Mouse (Mus musculus) embryonic facial prominence, embryonic 10.5 days (tissue): ENCODE measurements around the gene Noc2l. TPM values are rescaled to one million over a fixed set of nuclear protein-coding genes. Genes with fewer than 3 reads are reported as not detected.

Source experiments
- DNase-seq: peaks from one replicate; pipeline ENCODE4 v3.0.0-alpha.2; 2017; ENCODE audit warnings: low spot score
- H3K27ac ChIP-seq: fragments of 300-500 bp; sonication (generic); replicated peaks from 2 replicates; pipeline ENCODE4 v1.5.1; 2016; ENCODE audit warnings: mild to moderate bottlenecking
- H3K27me3 ChIP-seq: fragments of 300-500 bp; sonication (generic); replicated peaks from 2 replicates; pipeline ENCODE4 v1.6.1; 2016; ENCODE audit warnings: low read depth, mild to moderate bottlenecking; ENCODE audit not compliant: poor library complexity, severe bottlenecking
- H3K36me3 ChIP-seq: fragments of 300-500 bp; sonication (generic); replicated peaks from 2 replicates; pipeline ENCODE4 v1.6.1; 2016; ENCODE audit warnings: mild to moderate bottlenecking, moderate library complexity
- H3K4me1 ChIP-seq: fragments of 300-500 bp; sonication (generic); 2 replicates; pipeline ENCODE4 v1.6.1; 2016
- H3K4me3 ChIP-seq: fragments of 300-500 bp; sonication (generic); 2 replicates; pipeline ENCODE4 v1.5.1; 2016; ENCODE audit warnings: mild to moderate bottlenecking, moderate library complexity
- H3K9me3 ChIP-seq: fragments of 300-500 bp; sonication (generic); 2 replicates; pipeline ENCODE4 v1.6.1; 2016; ENCODE audit warnings: mild to moderate bottlenecking
- WGBS: fragments of 180-500 bp; shearing (Covaris S2); methylation state at CpG from one replicate; pipeline ENCODE4 v1.1.7; 2016; 5-methylcytosine and 5-hydroxymethylcytosine counted together
- polyA plus RNA-seq: library from polyadenylated mRNA; unstranded; fragments of >200 nt; fragmentation: Nextera tagmentation; extraction: Ambion mirVana; gene quantifications from 2 replicates; pipeline ENCODE4 v1.2.1, GENCODE M21; 2016

Gene Noc2l
- 110 and 120 TPM in 2 replicates for polyA plus RNA-seq

DNA sequence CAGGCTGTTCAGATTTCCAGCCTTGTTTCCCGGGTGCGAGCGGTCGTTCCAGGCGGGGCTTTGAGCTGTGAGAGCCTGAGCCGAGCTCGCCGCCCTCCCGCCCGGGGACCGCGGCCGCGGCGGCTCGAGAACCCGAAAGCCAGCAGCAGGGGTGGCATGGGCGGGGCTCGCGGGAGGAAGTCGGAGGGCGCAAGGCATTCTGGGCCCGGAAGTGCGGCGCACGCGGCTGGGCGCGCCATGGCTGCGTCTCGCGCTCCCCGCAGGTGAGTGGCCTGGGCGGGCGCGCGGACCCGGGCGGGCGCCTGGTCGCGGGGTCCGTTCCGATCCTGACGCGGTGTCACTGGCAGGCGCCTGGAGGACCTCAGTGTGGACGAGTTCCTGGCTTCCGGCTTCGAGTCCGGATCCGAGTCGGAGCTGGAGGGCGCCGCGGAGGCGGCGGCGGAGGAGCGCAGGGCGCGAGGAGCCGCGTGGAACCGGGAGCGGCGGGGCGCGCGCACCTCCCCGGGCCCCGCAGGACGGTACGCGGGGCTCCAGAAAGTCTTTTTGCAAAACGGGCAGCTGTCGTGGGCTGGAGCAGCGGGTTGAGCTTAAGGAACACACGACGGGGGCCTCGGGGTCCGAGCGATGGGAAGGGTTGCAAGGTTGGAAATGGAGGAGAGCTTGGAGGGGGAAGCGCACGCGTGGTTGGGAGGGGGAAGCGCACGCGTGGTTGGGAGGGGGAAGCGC lies at the start of gene Noc2l:
Noc2l (plus strand) TSS at position 203 of the 726 bp plus-strand sequence.
- Histone ChIP-seq H3K4me3 (peak within 1 kb of the TSS; percentile 74), H3K36me3 (peaks cover 65% of the 10 kb centered on the region), H3K27ac (peak within 1 kb of the TSS; percentile 91), H3K27me3 (no peaks in the 10 kb centered on the region), H3K4me1 (peaks cover 21% of the 10 kb centered on the region), H3K9me3 (no peaks in the 10 kb centered on the region)
- peak; percentile 96 for DNase-seq
- WGBS, result under 1% methylated on average over 90 of the region's 90 CpGs

DNA sequence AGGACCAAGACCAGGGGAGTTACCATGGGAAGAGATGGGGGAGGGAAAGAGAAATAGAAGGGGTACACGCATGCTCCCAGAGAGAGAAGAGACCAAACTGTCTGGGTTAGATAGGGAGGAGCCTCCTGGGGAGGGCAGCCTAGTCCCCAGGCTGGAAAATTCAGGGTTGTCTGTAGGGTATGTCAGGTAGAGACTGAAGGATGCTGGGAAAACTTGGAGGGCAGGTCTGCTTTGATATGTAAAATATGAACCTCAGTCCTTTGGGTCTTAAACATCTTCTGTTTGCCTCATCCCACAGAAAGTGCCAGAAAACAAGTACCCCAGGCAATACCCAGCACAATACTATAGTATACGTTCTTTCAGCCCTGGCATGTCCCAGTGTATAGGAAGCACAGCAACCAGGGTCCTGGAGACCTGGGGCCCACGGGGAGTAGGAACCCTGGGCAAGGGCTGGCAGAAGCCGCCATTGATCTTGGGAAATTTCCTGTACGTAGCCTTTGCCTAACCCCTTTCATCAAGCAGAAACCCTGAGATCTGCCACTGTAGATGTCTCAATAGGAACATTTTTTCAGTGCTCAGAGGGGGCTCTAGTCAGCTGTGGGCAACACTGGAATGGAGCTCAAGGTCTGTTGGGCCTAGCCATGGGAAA lies 47.5 kb upstream of the Noc2l start:
- DNase-seq, result no peak
- no peaks in the 10 kb centered on the region for H3K27me3 ChIP-seq
- peak overlapping the region; percentile 83 for H3K27ac ChIP-seq
- H3K4me3 ChIP-seq, result peak overlapping the region; percentile 37
- H3K4me1 ChIP-seq, result peaks cover 94% of the 10 kb centered on the region
- no peaks in the 10 kb centered on the region for H3K9me3 ChIP-seq
- peaks cover 68% of the 10 kb centered on the region for H3K36me3 ChIP-seq
- 42% methylated on average over 5 of the region's 5 CpGs for WGBS

DNA sequence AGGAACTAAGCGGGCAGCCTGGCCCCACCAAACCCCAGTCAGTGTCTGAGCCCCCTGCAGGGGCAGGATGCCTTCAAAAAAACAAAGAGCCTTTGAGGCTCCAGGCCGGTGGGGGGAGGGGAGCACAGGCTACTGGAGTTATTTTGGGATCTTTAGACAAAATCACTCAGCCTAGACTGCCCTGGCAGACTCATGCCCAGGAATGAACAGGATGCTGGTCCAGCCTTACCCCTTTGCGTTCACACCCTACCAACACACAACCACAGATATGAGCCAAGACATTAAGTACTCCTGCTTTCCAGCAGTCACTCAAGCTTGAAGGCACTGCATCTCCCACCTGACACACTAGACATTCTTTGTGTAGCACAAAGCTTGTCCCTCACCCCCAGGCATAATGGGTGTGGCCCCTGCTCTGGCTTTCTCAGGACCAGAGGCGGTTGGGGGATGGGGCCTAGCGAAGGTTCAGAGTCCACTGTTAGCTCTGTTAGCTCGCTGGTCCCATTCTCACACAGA lies 46.9 kb upstream of the Noc2l start:
- H3K4me1 ChIP-seq, result peaks cover 96% of the 10 kb centered on the region
- H3K36me3 ChIP-seq, result peaks cover 69% of the 10 kb centered on the region
- H3K4me3 ChIP-seq, result peak overlapping the region; percentile 37
- H3K27me3 ChIP-seq, result no peaks in the 10 kb centered on the region
- no peaks in the 10 kb centered on the region for H3K9me3 ChIP-seq
- H3K27ac ChIP-seq, result peak overlapping the region; percentile 83
- WGBS, result 8% methylated on average over 6 of the region's 6 CpGs
- DNase-seq, result peak; percentile 73

DNA sequence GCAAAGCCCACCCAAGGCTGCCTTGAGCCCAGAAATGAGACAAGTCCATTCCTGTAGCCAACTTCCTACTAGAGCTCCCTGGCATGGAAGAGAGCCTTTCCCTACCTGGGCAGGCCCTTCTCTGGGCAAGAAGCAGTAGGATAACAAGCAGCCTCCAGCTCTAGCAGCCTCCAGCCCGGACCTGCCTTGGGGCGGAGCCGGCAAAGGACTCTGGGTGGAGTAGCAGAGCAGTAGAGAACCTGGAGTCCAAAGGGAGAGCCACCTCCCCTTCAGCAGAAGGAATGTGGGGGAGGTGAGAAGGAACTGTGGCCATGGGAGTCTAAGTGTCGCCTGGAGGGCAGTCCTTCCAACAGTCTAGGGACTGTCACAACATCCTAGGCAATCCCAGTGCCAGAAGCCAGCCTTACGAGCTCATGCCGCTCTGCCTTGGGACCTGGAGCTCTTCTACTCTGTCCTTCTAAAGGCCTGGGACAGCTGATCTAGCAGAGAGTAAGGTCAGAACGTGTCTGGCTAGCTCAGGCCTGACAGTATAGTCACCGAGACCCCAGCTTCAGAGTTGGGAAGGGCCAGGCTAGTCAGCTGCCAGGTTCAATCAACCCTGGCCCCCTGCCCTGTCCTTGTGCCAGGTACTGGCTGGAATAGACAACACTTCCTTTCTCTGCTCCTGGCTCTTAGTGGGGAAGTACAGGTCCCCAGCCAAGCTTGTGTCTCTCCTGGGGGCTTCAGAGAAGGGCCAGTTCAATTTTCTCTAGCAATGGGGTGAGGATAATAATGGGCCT lies 43.2 kb upstream of the Noc2l start:
- WGBS, result 43% methylated on average over 8 of the region's 8 CpGs
- Histone ChIP-seq H3K4me3 (peak overlapping the region; percentile 84), H3K4me1 (peaks cover 89% of the 10 kb centered on the region), H3K36me3 (peaks cover 57% of the 10 kb centered on the region), H3K27ac (peak overlapping the region; percentile 62), H3K27me3 (peaks cover 14% of the 10 kb centered on the region; the same call in 1 of the 2 replicates), H3K9me3 (no peaks in the 10 kb centered on the region)
- DNase-seq, result no peak

DNA sequence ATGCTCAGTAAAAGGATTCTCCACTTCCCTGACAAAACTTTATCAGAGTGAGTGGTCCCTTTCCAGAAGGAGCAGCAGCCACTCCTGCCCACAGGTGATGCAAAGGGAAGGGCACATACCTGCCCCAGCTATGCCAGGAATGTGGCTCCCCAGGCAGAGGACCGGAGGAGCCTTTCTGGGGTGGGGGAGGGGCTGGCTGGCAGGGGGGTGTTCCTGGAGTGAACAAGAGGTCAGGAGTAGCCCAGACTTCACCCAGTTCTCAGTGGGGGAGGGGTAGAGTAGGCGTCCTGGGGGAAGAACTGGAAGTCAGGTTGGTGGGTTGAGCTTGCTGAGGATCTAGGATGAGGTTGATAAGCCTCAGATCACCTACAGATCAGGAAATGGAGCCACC lies 42.6 kb upstream of the Noc2l start:
- peaks cover 88% of the 10 kb centered on the region for H3K4me1 ChIP-seq
- H3K36me3 ChIP-seq, result peaks cover 57% of the 10 kb centered on the region
- no peaks in the 10 kb centered on the region for H3K9me3 ChIP-seq
- H3K27ac ChIP-seq, result peak overlapping the region; percentile 62; the same call in 1 of the 2 replicates
- H3K4me3 ChIP-seq, result peak overlapping the region; percentile 84
- DNase-seq, result peak; percentile 69
- 21% methylated on average over 2 of the region's 2 CpGs for WGBS
- H3K27me3 ChIP-seq, result peaks cover 14% of the 10 kb centered on the region; the same call in 1 of the 2 replicates

DNA sequence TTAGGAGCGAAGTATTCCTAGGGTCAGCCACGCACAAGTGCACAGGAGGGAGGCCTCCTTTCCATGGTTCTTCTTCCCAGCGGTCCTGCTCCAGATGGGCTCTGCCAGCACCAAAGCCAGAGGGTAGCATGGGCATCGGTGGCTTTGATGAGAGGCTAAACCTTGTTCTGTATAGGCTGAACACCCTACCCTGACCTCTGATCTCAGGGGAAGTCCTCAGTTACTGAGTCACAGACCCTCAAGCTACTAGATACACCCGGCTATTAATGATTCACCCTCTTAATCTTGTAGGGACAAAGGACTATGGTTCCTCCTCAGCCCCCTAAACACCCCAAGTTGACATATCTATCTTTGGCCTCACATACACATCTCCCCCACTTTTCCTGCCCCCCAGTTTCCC lies 41.9 kb upstream of the Noc2l start:
- Histone ChIP-seq H3K27ac (0 out of 2 replicates have a peak overlapping the region, but pooled peaks have one; percentile 35), H3K36me3 (peaks cover 57% of the 10 kb centered on the region), H3K27me3 (peaks cover 14% of the 10 kb centered on the region; the same call in 1 of the 2 replicates), H3K4me3 (peak overlapping the region; percentile 84), H3K4me1 (peaks cover 87% of the 10 kb centered on the region), H3K9me3 (no peaks in the 10 kb centered on the region)
- DNase-seq, result no peak
- 51% methylated on average over 5 of the region's 5 CpGs for WGBS

DNA sequence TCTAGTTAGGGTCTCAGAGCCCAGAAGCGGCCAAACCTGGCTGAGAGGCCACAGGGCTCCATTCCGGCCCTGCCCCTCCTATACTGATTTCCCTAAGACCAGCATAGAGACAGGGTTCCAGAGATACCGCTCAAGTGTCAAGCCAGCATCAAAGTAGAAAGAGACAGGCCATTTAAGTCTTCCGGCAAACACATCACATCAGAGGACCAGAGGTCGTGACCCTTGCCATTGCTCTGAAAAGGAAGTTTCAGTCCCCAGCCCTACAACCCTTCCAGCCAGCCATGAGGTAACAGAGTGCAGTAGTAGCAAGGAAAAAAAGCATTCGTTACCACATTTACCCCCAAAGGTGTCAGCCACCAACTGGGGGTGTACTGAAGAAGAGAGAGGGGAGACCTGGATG lies 41.5 kb upstream of the Noc2l start:
- Histone ChIP-seq H3K4me3 (peak overlapping the region; percentile 84), H3K4me1 (peaks cover 83% of the 10 kb centered on the region), H3K27ac (0 out of 2 replicates have a peak overlapping the region, but pooled peaks have one; percentile 35), H3K36me3 (peaks cover 57% of the 10 kb centered on the region), H3K27me3 (peaks cover 14% of the 10 kb centered on the region; the same call in 1 of the 2 replicates), H3K9me3 (no peaks in the 10 kb centered on the region)
- WGBS, result 14% methylated on average over 6 of the region's 6 CpGs
- no peak for DNase-seq

DNA sequence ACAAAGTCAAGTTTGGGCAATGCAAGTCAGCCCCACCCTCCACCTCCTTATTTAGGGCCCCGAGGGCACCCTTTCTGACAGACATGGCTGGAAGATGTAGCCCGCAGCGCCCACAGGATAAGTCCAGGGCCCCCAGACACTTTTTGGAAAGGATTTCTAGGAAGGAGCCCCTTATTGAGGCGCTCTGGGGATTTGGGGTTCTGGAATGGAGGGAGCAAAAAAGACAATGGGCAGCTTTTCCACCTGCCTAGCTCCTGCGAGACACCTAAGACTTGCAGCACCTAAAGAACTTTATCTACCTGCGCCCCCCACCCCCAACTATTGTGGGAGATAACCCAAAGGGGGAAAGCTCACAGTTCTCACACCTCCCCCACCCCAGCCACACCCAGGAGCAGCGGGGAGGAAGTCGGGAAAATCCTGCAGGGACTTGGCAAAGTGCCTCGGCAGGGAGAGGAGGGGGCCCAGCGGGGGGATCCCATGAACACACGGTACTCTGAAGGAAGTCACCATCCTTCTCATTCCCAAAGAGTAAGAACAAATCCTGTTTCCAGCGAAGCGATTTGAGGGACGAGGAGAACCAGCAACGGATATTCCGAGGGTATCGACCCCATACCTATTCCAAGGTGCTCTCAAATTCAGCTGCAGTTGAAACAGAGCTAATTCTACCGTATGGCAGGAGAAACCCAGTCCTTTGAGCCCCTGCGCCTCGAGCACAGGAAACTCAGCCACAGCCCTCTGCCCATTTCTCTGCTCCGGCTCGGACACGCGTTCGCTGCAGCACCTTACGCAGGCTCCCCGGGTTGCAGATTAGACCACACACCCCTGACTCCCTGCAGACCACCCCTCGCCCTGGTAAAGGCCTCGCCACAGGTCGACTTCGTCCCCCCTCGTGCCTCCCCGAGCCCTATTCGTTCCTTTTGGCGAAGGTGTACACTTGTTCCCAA lies 39.6 kb upstream of the Noc2l start:
- Histone ChIP-seq H3K9me3 (no peaks in the 10 kb centered on the region), H3K36me3 (peaks cover 43% of the 10 kb centered on the region), H3K4me3 (peak overlapping the region; percentile 84), H3K27ac (peak overlapping the region; percentile 96), H3K4me1 (peaks cover 64% of the 10 kb centered on the region), H3K27me3 (peaks cover 14% of the 10 kb centered on the region; the same call in 1 of the 2 replicates)
- WGBS, result 4% methylated on average over 35 of the region's 35 CpGs
- peak; percentile 58 for DNase-seq

DNA sequence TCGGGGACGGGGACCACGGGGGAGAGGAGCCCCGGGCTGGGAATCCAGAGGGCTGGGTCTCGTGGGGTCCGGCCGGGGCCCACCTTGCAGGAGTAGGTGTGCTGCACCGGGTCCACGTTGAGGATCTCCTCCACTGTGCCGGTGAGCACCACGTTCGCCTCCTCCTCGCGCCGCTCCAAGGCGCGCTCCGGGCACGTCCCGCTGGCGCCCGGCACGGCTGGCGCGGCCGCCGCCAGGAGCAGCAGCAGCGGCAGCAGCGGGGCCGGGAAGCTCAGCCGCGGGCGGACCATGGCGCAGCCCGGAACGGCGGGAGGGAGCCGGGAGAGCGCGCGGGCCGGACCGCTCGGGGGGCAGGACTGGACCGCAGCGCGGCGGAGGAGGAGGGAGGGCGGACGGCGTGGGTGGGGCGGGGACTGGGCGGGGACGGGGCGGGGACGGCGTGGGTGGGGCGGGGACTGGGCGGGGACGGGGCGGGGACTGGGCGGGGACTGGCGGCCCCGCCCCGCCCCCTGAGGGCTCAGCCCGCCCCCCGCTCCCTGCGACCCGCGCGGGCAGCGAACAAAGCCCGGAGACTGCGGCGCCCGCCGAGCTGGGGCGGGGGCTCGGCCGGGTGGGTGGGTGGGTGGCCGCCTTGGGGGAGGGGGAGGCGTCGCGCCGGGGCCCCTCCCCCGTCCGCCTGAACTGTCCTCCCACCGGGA lies 38.5 kb upstream of the Noc2l start, which contains the start of gene Agrn:
Agrn (minus strand) TSS at position 358 of the 698 bp plus-strand sequence.
- 1% methylated on average over 55 of the region's 88 CpGs for WGBS
- DNase-seq, result peak; percentile 94
- no peaks in the 10 kb centered on the region for H3K9me3 ChIP-seq
- H3K4me1 ChIP-seq, result peaks cover 54% of the 10 kb centered on the region
- H3K4me3 ChIP-seq, result peak within 1 kb of the TSS; percentile 84
- H3K27ac ChIP-seq, result peak within 1 kb of the TSS; percentile 96
- H3K27me3 ChIP-seq, result peaks cover 19% of the 10 kb centered on the region
- H3K36me3 ChIP-seq, result peaks cover 32% of the 10 kb centered on the region

DNA sequence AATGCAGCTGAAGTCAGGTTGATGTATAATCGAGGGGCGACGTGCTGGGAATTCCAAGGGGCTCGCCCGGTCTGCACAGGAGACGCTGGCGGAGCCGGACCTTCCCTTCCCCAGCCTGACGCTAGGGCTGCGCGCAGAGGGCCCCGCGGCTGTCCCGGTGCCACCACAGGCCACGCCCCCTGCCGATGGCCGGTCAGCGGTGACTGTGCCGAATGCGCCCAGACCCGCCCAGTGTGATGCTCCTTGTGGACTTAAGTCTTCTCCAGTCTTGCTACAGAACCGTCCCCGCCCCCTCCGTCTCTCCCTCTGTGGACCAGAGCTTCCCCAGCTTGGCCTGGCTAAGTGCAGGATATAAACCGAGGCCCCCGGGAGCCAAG lies 38.0 kb upstream of the Noc2l start:
- Histone ChIP-seq H3K4me3 (peak overlapping the region; percentile 84), H3K27me3 (peaks cover 24% of the 10 kb centered on the region), H3K27ac (peak overlapping the region; percentile 96), H3K9me3 (no peaks in the 10 kb centered on the region), H3K36me3 (peaks cover 27% of the 10 kb centered on the region), H3K4me1 (peaks cover 53% of the 10 kb centered on the region)
- WGBS, result under 1% methylated on average over 26 of the region's 26 CpGs
- no peak for DNase-seq
